28 mouse cellular contexts compared by ENCODE assay signal in genomic region chr8:65957492-65957891, GRCm38 (mm10).
"Had no signal": no experiment of that assay in that cellular context is flagged by ENCODE, and none has a peak within 500 bp of the region (broad histone marks: within the 10 kb centered on the region; RNA-seq: fewer than 3 reads in every experiment).

No protein-coding gene starts in this region.

- H3K4me3 ChIP-seq: embryonic facial prominence, embryonic 10.5 days; embryonic facial prominence, embryonic 12.5 days; embryonic facial prominence, embryonic 13.5 days; embryonic facial prominence, embryonic 15.5 days; erythroblast, embryonic 14.5 days; forebrain, embryonic 10.5 days; forebrain, embryonic 12.5 days; forebrain, embryonic 13.5 days; forebrain, embryonic 15.5 days; gastrocnemius, adult 2 months; heart, adult 2 months had no signal

- H3K27me3 ChIP-seq: embryonic facial prominence, embryonic 12.5 days; embryonic facial prominence, embryonic 13.5 days; embryonic facial prominence, embryonic 15.5 days; forebrain, embryonic 12.5 days; forebrain, embryonic 13.5 days; forebrain, embryonic 15.5 days had no signal

- H3K27ac ChIP-seq: embryonic facial prominence, embryonic 10.5 days; embryonic facial prominence, embryonic 12.5 days; embryonic facial prominence, embryonic 13.5 days; embryonic facial prominence, embryonic 15.5 days; forebrain, embryonic 10.5 days; forebrain, embryonic 12.5 days; forebrain, embryonic 13.5 days; forebrain, embryonic 15.5 days; gastrocnemius, adult 2 months; heart, adult 2 months had no signal

- H3K36me3 ChIP-seq: embryonic facial prominence, embryonic 10.5 days; embryonic facial prominence, embryonic 12.5 days; embryonic facial prominence, embryonic 13.5 days; embryonic facial prominence, embryonic 15.5 days; forebrain, embryonic 10.5 days; forebrain, embryonic 12.5 days; forebrain, embryonic 15.5 days had no signal

- H3K9me3 ChIP-seq: embryonic facial prominence, embryonic 10.5 days; embryonic facial prominence, embryonic 12.5 days; embryonic facial prominence, embryonic 13.5 days; embryonic facial prominence, embryonic 15.5 days; forebrain, embryonic 10.5 days; forebrain, embryonic 12.5 days; forebrain, embryonic 13.5 days; forebrain, embryonic 15.5 days had no signal

- ATAC-seq: forebrain, embryonic 13.5 days; forebrain, embryonic 14.5 days; forebrain, embryonic 15.5 days; forebrain, embryonic 16.5 days; forebrain, postnatal 0 days had no signal

- H3K4me2 ChIP-seq: embryonic facial prominence, embryonic 12.5 days; embryonic facial prominence, embryonic 13.5 days; embryonic facial prominence, embryonic 15.5 days; forebrain, embryonic 12.5 days; forebrain, embryonic 13.5 days; forebrain, embryonic 15.5 days had no signal

- DNase-seq: cerebellum, adult 8-10 months; cerebellum, adult 9-10 months; cerebellum, adult 9-11 months; cerebellum, postnatal 10 days; cerebellum, postnatal 14 days; cerebellum, postnatal 25 days; cerebellum, postnatal 36 days; embryo, embryonic 11 days; forebrain, postnatal 0 days; gastrocnemius, adult 2 months; gastrocnemius, postnatal 10 days; gastrocnemius, postnatal 14 days; gastrocnemius, postnatal 25 days; gastrocnemius, postnatal 36 days; heart, adult 11 months; heart, adult 18-20 months; heart, adult 2 months had no signal

- H3K9ac ChIP-seq: embryonic facial prominence, embryonic 12.5 days; embryonic facial prominence, embryonic 13.5 days; embryonic facial prominence, embryonic 15.5 days; forebrain, embryonic 12.5 days; forebrain, embryonic 13.5 days; forebrain, embryonic 15.5 days; forebrain, postnatal 0 days had no signal

- H3K4me1 ChIP-seq: embryonic facial prominence, embryonic 10.5 days; embryonic facial prominence, embryonic 12.5 days; embryonic facial prominence, embryonic 13.5 days; embryonic facial prominence, embryonic 15.5 days had no signal
